Mouse (Mus musculus): ENCODE results near the gene Btg2. TPM values are rescaled to one million over a fixed set of nuclear protein-coding genes. Genes with fewer than 3 reads are reported as not detected.
A peak's percentile ranks its signal among the peaks of the same experiment; 100 is the strongest.

Gene Btg2
- polyA plus RNA-seq, 1 experiment from 2014 or later = 98.5 TPM

GRCm38 (mm10) chr1:134083676-134084075 is 4.8 kb upstream of the Btg2 start:
- no peak overlapping the region for H3K4me3 ChIP-seq (replicated peaks; ENCODE audit: low read length)
- H3K27ac ChIP-seq (ENCODE audit: low read length) = peak overlapping the region; percentile 34; the same call in 1 of the 2 replicates
- no peaks in the 10 kb centered on the region for H3K36me3 ChIP-seq (ENCODE audit: control insufficient read depth, insufficient read depth, low read length)
- WGBS = 75% methylated on average over 8 of the region's 8 CpGs
- H3K9ac ChIP-seq (ENCODE audit: low read length) = no peak overlapping the region
- H3K4me2 ChIP-seq (ENCODE audit: low read depth, low read length) = no peak overlapping the region
- no peaks in the 10 kb centered on the region for H3K9me3 ChIP-seq (replicated peaks; ENCODE audit: control insufficient read depth, low read length)
- ATAC-seq (ENCODE audit: insufficient read depth, low FRiP score) = no peak
- H3K4me1 ChIP-seq (ENCODE audit: control insufficient read depth, insufficient read depth, low read length) = peaks cover 35% of the 10 kb centered on the region
- H3K27me3 ChIP-seq (ENCODE audit: control insufficient read depth, insufficient read depth, low read length) = no peaks in the 10 kb centered on the region

GRCm38 (mm10) chr1:134082987-134083516 is 4.1 kb upstream of the Btg2 start:
- H3K4me3 ChIP-seq (replicated peaks; ENCODE audit: low read length) = no peak overlapping the region
- no peak for ATAC-seq (ENCODE audit: insufficient read depth, low FRiP score)
- H3K36me3 ChIP-seq (ENCODE audit: control insufficient read depth, insufficient read depth, low read length) = no peaks in the 10 kb centered on the region
- peaks cover 35% of the 10 kb centered on the region for H3K4me1 ChIP-seq (ENCODE audit: control insufficient read depth, insufficient read depth, low read length)
- peak overlapping the region; percentile 34 for H3K27ac ChIP-seq (ENCODE audit: low read length)
- 50% methylated on average over 11 of the region's 11 CpGs for WGBS
- no peaks in the 10 kb centered on the region for H3K9me3 ChIP-seq (replicated peaks; ENCODE audit: control insufficient read depth, low read length)
- H3K4me2 ChIP-seq (ENCODE audit: low read depth, low read length) = no peak overlapping the region
- no peaks in the 10 kb centered on the region for H3K27me3 ChIP-seq (ENCODE audit: control insufficient read depth, insufficient read depth, low read length)
- 0 out of 2 replicates have a peak overlapping the region, but pooled peaks have one; percentile 28 for H3K9ac ChIP-seq (ENCODE audit: low read length)

DNA sequence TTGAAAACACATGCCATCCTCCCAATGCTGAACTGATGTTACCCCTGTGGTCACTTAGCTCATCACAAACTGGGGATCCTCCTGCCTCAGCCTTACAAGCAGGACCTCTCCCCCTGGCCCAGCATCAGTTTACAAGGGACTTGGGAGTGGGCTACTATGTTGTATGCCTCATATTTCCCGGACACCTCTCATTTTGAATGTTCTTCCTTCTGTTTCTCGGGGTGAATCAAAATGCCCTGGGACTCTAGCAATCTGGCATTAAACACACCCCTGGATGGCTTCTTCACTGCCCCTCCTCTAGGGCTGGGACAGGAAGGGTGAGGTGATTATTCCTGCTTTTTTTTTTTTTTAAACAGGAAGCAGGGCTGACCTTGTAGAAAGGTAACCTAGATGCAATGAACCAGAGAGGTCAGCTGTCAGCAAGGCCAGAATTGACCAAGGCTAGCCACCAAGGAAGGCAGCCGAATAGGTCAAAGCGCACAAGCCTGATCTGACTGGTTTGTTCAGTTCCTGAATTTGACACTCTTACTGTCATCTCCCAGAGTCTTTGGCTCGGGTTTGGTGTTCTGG is 2.0 kb upstream of the Btg2 start:
- no peaks in the 10 kb centered on the region for H3K27me3 ChIP-seq (ENCODE audit: control insufficient read depth, insufficient read depth, low read length)
- no peak overlapping the region for H3K27ac ChIP-seq (ENCODE audit: low read length)
- H3K9ac ChIP-seq (ENCODE audit: low read length) = no peak overlapping the region
- no peak overlapping the region for H3K4me2 ChIP-seq (ENCODE audit: low read depth, low read length)
- ATAC-seq (ENCODE audit: insufficient read depth, low FRiP score) = no peak
- no peaks in the 10 kb centered on the region for H3K9me3 ChIP-seq (replicated peaks; ENCODE audit: control insufficient read depth, low read length)
- H3K36me3 ChIP-seq (ENCODE audit: control insufficient read depth, insufficient read depth, low read length) = 0 out of 2 replicates have a peak, but pooled peaks cover 2% of the 10 kb centered on the region
- 85% methylated on average over 5 of the region's 5 CpGs for WGBS
- H3K4me3 ChIP-seq (replicated peaks; ENCODE audit: low read length) = no peak overlapping the region
- H3K4me1 ChIP-seq (ENCODE audit: control insufficient read depth, insufficient read depth, low read length) = peaks cover 42% of the 10 kb centered on the region

- no peak for ATAC-seq (ENCODE audit: insufficient read depth, low FRiP score)
- H3K9ac ChIP-seq (ENCODE audit: low read length) = peak overlapping the region; percentile 65
- peaks cover 46% of the 10 kb centered on the region for H3K4me1 ChIP-seq (ENCODE audit: control insufficient read depth, insufficient read depth, low read length)
- H3K4me3 ChIP-seq (replicated peaks; ENCODE audit: low read length) = no peak overlapping the region
- H3K4me2 ChIP-seq (ENCODE audit: low read depth, low read length) = no peak overlapping the region
- H3K27me3 ChIP-seq (ENCODE audit: control insufficient read depth, insufficient read depth, low read length) = no peaks in the 10 kb centered on the region
- no peaks in the 10 kb centered on the region for H3K9me3 ChIP-seq (replicated peaks; ENCODE audit: control insufficient read depth, low read length)
- H3K27ac ChIP-seq (ENCODE audit: low read length) = peak overlapping the region; percentile 93; the same call in 1 of the 2 replicates
- 0 out of 2 replicates have a peak, but pooled peaks cover 7% of the 10 kb centered on the region for H3K36me3 ChIP-seq (ENCODE audit: control insufficient read depth, insufficient read depth, low read length)
- WGBS = 74% methylated on average over 4 of the region's 4 CpGs
Observed at GRCm38 (mm10) chr1:134080406-134080805, 1.5 kb upstream of the Btg2 start.

DNA sequence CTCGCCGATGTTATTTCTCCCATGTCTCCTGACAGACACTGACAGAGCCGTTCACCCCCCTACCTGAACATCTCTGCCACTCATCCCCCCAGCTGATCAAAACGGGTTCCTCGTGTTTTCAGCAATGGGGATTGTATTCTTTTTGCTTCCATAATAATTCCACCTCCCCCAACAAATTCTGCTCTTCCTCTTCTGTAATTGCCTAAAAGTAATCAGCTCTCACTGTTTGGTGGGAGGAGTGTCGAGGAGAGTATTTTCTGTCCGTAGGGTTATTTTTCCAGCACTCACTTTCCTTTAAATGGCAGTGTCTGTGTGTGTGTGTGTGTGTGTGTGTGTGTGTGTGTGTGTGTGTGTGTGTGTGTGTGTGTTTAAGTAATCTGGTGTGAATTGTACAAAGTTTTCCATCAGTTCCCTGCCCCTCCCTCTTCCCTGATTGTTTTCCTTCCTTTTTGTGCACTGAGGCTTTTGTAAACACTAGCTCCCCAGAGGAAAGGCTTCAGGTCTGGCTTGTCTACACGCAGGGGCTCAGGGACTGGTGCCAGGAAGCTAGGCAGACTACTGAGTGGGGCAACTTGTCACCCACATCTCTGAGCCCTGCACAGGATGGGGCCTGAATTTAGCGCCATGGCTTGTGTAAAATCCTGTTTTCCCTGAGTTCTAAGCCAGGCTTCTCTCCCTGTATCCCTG is 700 bp upstream of the Btg2 start:
- Histone ChIP-seq H3K9me3 (replicated peaks; ENCODE audit: control insufficient read depth, low read length) (no peaks in the 10 kb centered on the region), H3K27ac (ENCODE audit: low read length) (peak overlapping the region; percentile 93), H3K9ac (ENCODE audit: low read length) (peak overlapping the region; percentile 65), H3K4me2 (ENCODE audit: low read depth, low read length) (peak overlapping the region; percentile 61), H3K27me3 (ENCODE audit: control insufficient read depth, insufficient read depth, low read length) (no peaks in the 10 kb centered on the region), H3K4me3 (replicated peaks; ENCODE audit: low read length) (peak overlapping the region; percentile 85), H3K4me1 (ENCODE audit: control insufficient read depth, insufficient read depth, low read length) (peaks cover 52% of the 10 kb centered on the region), H3K36me3 (ENCODE audit: control insufficient read depth, insufficient read depth, low read length) (peaks cover 7% of the 10 kb centered on the region; the same call in 1 of the 2 replicates)
- peak; percentile 14; the same call in 1 of the 2 replicates for ATAC-seq (ENCODE audit: insufficient read depth, low FRiP score)
- 4% methylated on average over 9 of the region's 9 CpGs for WGBS

- Histone ChIP-seq H3K4me3 (replicated peaks; ENCODE audit: low read length) (peak overlapping the region; percentile 85), H3K9ac (ENCODE audit: low read length) (peak overlapping the region; percentile 90), H3K4me2 (ENCODE audit: low read depth, low read length) (peak overlapping the region; percentile 83), H3K27me3 (ENCODE audit: control insufficient read depth, insufficient read depth, low read length) (no peaks in the 10 kb centered on the region), H3K4me1 (ENCODE audit: control insufficient read depth, insufficient read depth, low read length) (peaks cover 56% of the 10 kb centered on the region), H3K36me3 (ENCODE audit: control insufficient read depth, insufficient read depth, low read length) (peaks cover 7% of the 10 kb centered on the region; the same call in 1 of the 2 replicates), H3K9me3 (replicated peaks; ENCODE audit: control insufficient read depth, low read length) (no peaks in the 10 kb centered on the region), H3K27ac (ENCODE audit: low read length) (peak overlapping the region; percentile 86)
- WGBS = 6% methylated on average over 19 of the region's 19 CpGs
- peak; percentile 1; the same call in 1 of the 2 replicates for ATAC-seq (ENCODE audit: insufficient read depth, low FRiP score)
Observed at GRCm38 (mm10) chr1:134078061-134078795, 692 bp downstream of the Btg2 start.

- Histone ChIP-seq H3K36me3 (ENCODE audit: control insufficient read depth, insufficient read depth, low read length) (peaks cover 7% of the 10 kb centered on the region; the same call in 1 of the 2 replicates), H3K27me3 (ENCODE audit: control insufficient read depth, insufficient read depth, low read length) (no peaks in the 10 kb centered on the region), H3K4me2 (ENCODE audit: low read depth, low read length) (peak overlapping the region; percentile 83), H3K9me3 (replicated peaks; ENCODE audit: control insufficient read depth, low read length) (no peaks in the 10 kb centered on the region), H3K9ac (ENCODE audit: low read length) (peak overlapping the region; percentile 90), H3K4me1 (ENCODE audit: control insufficient read depth, insufficient read depth, low read length) (peaks cover 56% of the 10 kb centered on the region), H3K4me3 (replicated peaks; ENCODE audit: low read length) (peak overlapping the region; percentile 85), H3K27ac (ENCODE audit: low read length) (peak overlapping the region; percentile 86)
- WGBS = 28% methylated on average over 14 of the region's 14 CpGs
- ATAC-seq (ENCODE audit: insufficient read depth, low FRiP score) = no peak
Observed at GRCm38 (mm10) chr1:134077389-134078060, 1.4 kb downstream of the Btg2 start.

DNA sequence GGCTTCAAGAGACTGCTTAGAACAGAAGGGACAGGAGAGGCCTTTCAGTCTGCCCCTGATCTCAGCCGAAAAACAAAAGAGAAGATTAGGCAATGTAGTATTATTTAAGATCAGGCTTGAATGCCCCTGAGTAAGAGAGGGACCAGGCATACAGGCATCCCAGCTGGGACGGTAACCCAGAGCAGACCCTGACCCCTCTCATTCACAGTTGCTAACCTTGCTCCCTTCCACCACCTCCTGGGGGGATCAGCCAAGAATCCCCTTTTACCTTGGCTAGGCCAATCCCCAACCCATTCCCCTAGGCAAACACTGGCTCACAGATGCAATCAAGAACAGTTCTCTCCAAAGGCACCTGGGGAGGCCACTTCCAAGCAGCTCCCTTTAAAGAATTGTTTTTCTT is 2.1 kb downstream of the Btg2 start:
- Histone ChIP-seq H3K9ac (ENCODE audit: low read length) (peak overlapping the region; percentile 90), H3K27ac (ENCODE audit: low read length) (peak overlapping the region; percentile 34), H3K27me3 (ENCODE audit: control insufficient read depth, insufficient read depth, low read length) (no peaks in the 10 kb centered on the region), H3K4me3 (replicated peaks; ENCODE audit: low read length) (peak overlapping the region; percentile 85), H3K9me3 (replicated peaks; ENCODE audit: control insufficient read depth, low read length) (no peaks in the 10 kb centered on the region), H3K36me3 (ENCODE audit: control insufficient read depth, insufficient read depth, low read length) (peaks cover 7% of the 10 kb centered on the region; the same call in 1 of the 2 replicates), H3K4me1 (ENCODE audit: control insufficient read depth, insufficient read depth, low read length) (peaks cover 62% of the 10 kb centered on the region), H3K4me2 (ENCODE audit: low read depth, low read length) (peak overlapping the region; percentile 83)
- no peak for ATAC-seq (ENCODE audit: insufficient read depth, low FRiP score)
- WGBS = 48% methylated on average over 2 of the region's 2 CpGs

All from stomach, embryonic 16.5 days (tissue).